Mouse (Mus musculus): ENCODE measurements at regions not wholly inside any gene's neighbourhood (a gene's known extent, or its start where the extent isn't known, plus 50 kb on each side); places are given as distances from the start of the nearest gene placed in this dataset.

GRCm38 (mm10) chr10:117478931-117479280, 99.1 kb upstream of the Cpsf6 start:
- Histone ChIP-seq H3K36me3 (ENCODE audit: insufficient read depth, low read length) (no peaks in the 10 kb centered on the region), H3K9ac (replicated peaks; ENCODE audit: low read depth) (no peak overlapping the region), H3K27ac (ENCODE audit: low read length) (no peak overlapping the region), H3K9me3 (ENCODE audit: low read length) (no peaks in the 10 kb centered on the region), H3K4me1 (ENCODE audit: insufficient read depth, low read depth, low read length) (no peaks in the 10 kb centered on the region), H3K4me2 (replicated peaks; ENCODE audit: low read depth, low read length) (no peak overlapping the region), H3K4me3 (ENCODE audit: low read depth, low read length) (no peak overlapping the region), H3K27me3 (replicated peaks; ENCODE audit: insufficient read depth, low read length) (no peaks in the 10 kb centered on the region)
- WGBS: 66% methylated on average over 4 of the region's 4 CpGs
- TF ChIP-seq CTCF (IDR thresholded peaks at IDR 0.05): no peak
- TF ChIP-seq EP300 (IDR thresholded peaks at IDR 0.05): no peak
- DNase-seq (ENCODE audit: low spot score): no peak
- no peak for ATAC-seq

- no peak for DNase-seq (ENCODE audit: low spot score)
- Histone ChIP-seq H3K36me3 (ENCODE audit: insufficient read depth, low read length) (no peaks in the 10 kb centered on the region), H3K4me2 (replicated peaks; ENCODE audit: low read depth, low read length) (no peak overlapping the region)
These were observed 98.6 kb upstream of the Cpsf6 start for GRCm38 (mm10) chr10:117478202-117478930.

GRCm38 (mm10) chr10:117477331-117478201, 97.8 kb upstream of the Cpsf6 start:
- ATAC-seq (no peak), DNase-seq (ENCODE audit: low spot score) (no peak)
- Histone ChIP-seq H3K36me3 (ENCODE audit: insufficient read depth, low read length) (no peaks in the 10 kb centered on the region), H3K27me3 (replicated peaks; ENCODE audit: insufficient read depth, low read length) (no peaks in the 10 kb centered on the region), H3K4me1 (ENCODE audit: insufficient read depth, low read depth, low read length) (no peaks in the 10 kb centered on the region), H3K4me2 (replicated peaks; ENCODE audit: low read depth, low read length) (no peak overlapping the region), H3K9me3 (ENCODE audit: low read length) (no peaks in the 10 kb centered on the region), H3K4me3 (ENCODE audit: low read depth, low read length) (no peak overlapping the region), H3K27ac (ENCODE audit: low read length) (no peak overlapping the region), H3K9ac (replicated peaks; ENCODE audit: low read depth) (no peak overlapping the region)
- TF ChIP-seq CTCF (IDR thresholded peaks at IDR 0.05): no peak
- TF ChIP-seq EP300 (IDR thresholded peaks at IDR 0.05): no peak
- WGBS: 91% methylated on average over 12 of the region's 12 CpGs

More at GRCm38 (mm10) chr10:117478202-117478930, 98.6 kb upstream of the Cpsf6 start:
- 84% methylated on average over 23 of the region's 23 CpGs for WGBS
- TF ChIP-seq EP300 (IDR thresholded peaks at IDR 0.05) (no peak), CTCF (IDR thresholded peaks at IDR 0.05) (no peak)
- Histone ChIP-seq H3K27ac (ENCODE audit: low read length) (no peak overlapping the region), H3K4me1 (ENCODE audit: insufficient read depth, low read depth, low read length) (no peaks in the 10 kb centered on the region), H3K9me3 (ENCODE audit: low read length) (no peaks in the 10 kb centered on the region), H3K4me3 (ENCODE audit: low read depth, low read length) (no peak overlapping the region), H3K9ac (replicated peaks; ENCODE audit: low read depth) (no peak overlapping the region), H3K27me3 (replicated peaks; ENCODE audit: insufficient read depth, low read length) (no peaks in the 10 kb centered on the region)
- no peak for ATAC-seq

GRCm38 (mm10) chr10:117475086-117475945, 95.5 kb upstream of the Cpsf6 start:
- no peak for DNase-seq (ENCODE audit: low spot score)
- peaks cover 3% of the 10 kb centered on the region; the same call in 1 of the 2 replicates for H3K4me1 ChIP-seq (ENCODE audit: insufficient read depth, low read depth, low read length)
- WGBS: 88% methylated on average over 13 of the region's 13 CpGs
- H3K27ac ChIP-seq (ENCODE audit: low read length): no peak overlapping the region
- no peaks in the 10 kb centered on the region for H3K9me3 ChIP-seq (ENCODE audit: low read length)
- no peak overlapping the region for H3K4me2 ChIP-seq (replicated peaks; ENCODE audit: low read depth, low read length)
- no peak for TF ChIP-seq EP300 (IDR thresholded peaks at IDR 0.05)
- TF ChIP-seq CTCF (IDR thresholded peaks at IDR 0.05): no peak
- H3K9ac ChIP-seq (replicated peaks; ENCODE audit: low read depth): no peak overlapping the region
- no peak for ATAC-seq
- H3K36me3 ChIP-seq (ENCODE audit: insufficient read depth, low read length): no peaks in the 10 kb centered on the region
- H3K27me3 ChIP-seq (replicated peaks; ENCODE audit: insufficient read depth, low read length): no peaks in the 10 kb centered on the region
- no peak overlapping the region for H3K4me3 ChIP-seq (ENCODE audit: low read depth, low read length)

GRCm38 (mm10) chr10:117474351-117475085, 94.7 kb upstream of the Cpsf6 start:
- 89% methylated on average over 4 of the region's 4 CpGs for WGBS
- Histone ChIP-seq H3K9ac (replicated peaks; ENCODE audit: low read depth) (no peak overlapping the region), H3K36me3 (ENCODE audit: insufficient read depth, low read length) (no peaks in the 10 kb centered on the region), H3K4me1 (ENCODE audit: insufficient read depth, low read depth, low read length) (peaks cover 3% of the 10 kb centered on the region; the same call in 1 of the 2 replicates), H3K4me2 (replicated peaks; ENCODE audit: low read depth, low read length) (no peak overlapping the region), H3K27me3 (replicated peaks; ENCODE audit: insufficient read depth, low read length) (no peaks in the 10 kb centered on the region), H3K27ac (ENCODE audit: low read length) (no peak overlapping the region), H3K4me3 (ENCODE audit: low read depth, low read length) (no peak overlapping the region), H3K9me3 (ENCODE audit: low read length) (no peaks in the 10 kb centered on the region)
- ATAC-seq: no peak
- DNase-seq (ENCODE audit: low spot score): no peak
- no peak for TF ChIP-seq EP300 (IDR thresholded peaks at IDR 0.05)
- no peak for TF ChIP-seq CTCF (IDR thresholded peaks at IDR 0.05)

Data from lung, postnatal 0 days (tissue).